Mouse (Mus musculus) megakaryocyte-erythroid progenitor cell, adult 5-6 weeks (primary cell): ENCODE data around the gene Gm1043. TPM values are rescaled to one million over a fixed set of nuclear protein-coding genes. Genes with fewer than 3 reads are reported as not detected.

Source experiments
- ATAC-seq: replicated peaks from 2 replicates; pipeline ENCODE4 v1.8.0; 2016; ENCODE audit warnings: mild to moderate bottlenecking, inconsistent platforms; ENCODE audit not compliant: severe bottlenecking, poor library complexity, low FRiP score, low TSS enrichment
- total RNA-seq, 2 experiments: library from RNA; stranded (forward) in 1 of 2; stranded (reverse) in 1 of 2; fragments of 200-1000, 215-1000 nt in 1 of 2; fragments of >200 nt in 1 of 2; fragmentation: Nextera tagmentation in 1 of 2; gene quantifications; 2 replicates each; pipeline ENCODE4 v1.2.3; 2014 to 2017

Gm1043 gene
- total RNA-seq, 2 experiments from 2014 or later, result 0.39 to 0.94 TPM

- no peak for ATAC-seq
Measured at GRCm38 (mm10) chr5:37064454-37065449, 20.4 kb upstream of the Gm1043 start.

GRCm38 (mm10) chr5:37066703-37067568 is 18.2 kb upstream of the Gm1043 start:
- no peak for ATAC-seq

- ATAC-seq, result no peak
Measured at GRCm38 (mm10) chr5:37073660-37074059, 11.5 kb upstream of the Gm1043 start.

- no peak; the same call in 1 of the 2 replicates for ATAC-seq
Measured at GRCm38 (mm10) chr5:37076692-37077329, 8.4 kb upstream of the Gm1043 start.

- no peak for ATAC-seq
Measured at GRCm38 (mm10) chr5:37077330-37077698, 7.9 kb upstream of the Gm1043 start.

- ATAC-seq, result no peak
Measured at GRCm38 (mm10) chr5:37079484-37079883, 5.7 kb upstream of the Gm1043 start.

GRCm38 (mm10) chr5:37080601-37081000 is 4.6 kb upstream of the Gm1043 start:
- ATAC-seq, result no peak

- peak; percentile 80 for ATAC-seq
Measured at GRCm38 (mm10) chr5:37082420-37082819, 2.8 kb upstream of the Gm1043 start.

- 0 out of 2 replicates have a peak, but pooled peaks have one; percentile 28 for ATAC-seq
Measured at GRCm38 (mm10) chr5:37083209-37083770, 1.9 kb upstream of the Gm1043 start.

GRCm38 (mm10) chr5:37083850-37084249 is 1.3 kb upstream of the Gm1043 start:
- ATAC-seq, result no peak

- ATAC-seq, result no peak
Measured at GRCm38 (mm10) chr5:37085918-37086317, 748 bp downstream of the Gm1043 start.

GRCm38 (mm10) chr5:37087786-37088185 is 2.6 kb downstream of the Gm1043 start:
- ATAC-seq, result no peak

GRCm38 (mm10) chr5:37088342-37089108 is 3.4 kb downstream of the Gm1043 start:
- no peak for ATAC-seq

- ATAC-seq, result no peak
Measured at GRCm38 (mm10) chr5:37091171-37091628, 6.0 kb downstream of the Gm1043 start.

GRCm38 (mm10) chr5:37094941-37095340 is 9.8 kb downstream of the Gm1043 start:
- no peak for ATAC-seq

- no peak for ATAC-seq
Measured at GRCm38 (mm10) chr5:37097591-37097990, 12.4 kb downstream of the Gm1043 start.

- no peak for ATAC-seq
Measured at GRCm38 (mm10) chr5:37100813-37101212, 15.6 kb downstream of the Gm1043 start.

GRCm38 (mm10) chr5:37101631-37102030 is 16.5 kb downstream of the Gm1043 start:
- ATAC-seq, result no peak

- no peak for ATAC-seq
Measured at GRCm38 (mm10) chr5:37102056-37102455, 16.9 kb downstream of the Gm1043 start.
